Mouse (Mus musculus) thymus, adult 2 months (tissue): ENCODE results near the gene Fam160a2. TPM values are rescaled to one million over a fixed set of nuclear protein-coding genes. Genes with fewer than 3 reads are reported as not detected.

Source experiments
- DNase-seq: peaks from one replicate; pipeline ENCODE4 v3.0.0; 2021
- H3K27ac ChIP-seq: fragments of 200-500 bp; 2 replicates; pipeline ENCODE4 v1.5.1; 2012; ENCODE audit warnings: low read length, control low read depth; ENCODE audit not compliant: control insufficient read depth, insufficient read depth
- H3K27me3 ChIP-seq: fragments of 200-500 bp; 2 replicates; pipeline ENCODE4 v1.6.1; 2012; ENCODE audit warnings: mild to moderate bottlenecking, low read length, moderate library complexity, mixed read lengths; ENCODE audit not compliant: control insufficient read depth, insufficient read depth
- H3K36me3 ChIP-seq: fragments of 200-500 bp; 2 replicates; pipeline ENCODE4 v1.6.1; 2012; ENCODE audit warnings: mild to moderate bottlenecking, low read length, moderate library complexity; ENCODE audit not compliant: control insufficient read depth, insufficient read depth
- H3K4me1 ChIP-seq: fragments of 200-500 bp; replicated peaks from 2 replicates; pipeline ENCODE4 v1.6.1; 2012; ENCODE audit warnings: low read length; ENCODE audit not compliant: control insufficient read depth, insufficient read depth
- H3K4me3 ChIP-seq: fragments of 200-500 bp; 2 replicates; pipeline ENCODE4 v1.5.1; 2012; ENCODE audit warnings: mild to moderate bottlenecking, low read length, control low read depth, moderate library complexity; ENCODE audit not compliant: control insufficient read depth, insufficient read depth
- CTCF ChIP-seq: fragments of 200-500 bp; IDR thresholded peaks from 2 replicates; pipeline ENCODE4 v1.5.1; 2012; ENCODE audit warnings: mild to moderate bottlenecking, control low read depth, low read length, moderate library complexity, borderline replicate concordance; ENCODE audit not compliant: control insufficient read depth, poor library complexity, insufficient read depth; ENCODE audit errors: extremely low read depth
- POLR2A ChIP-seq: fragments of 200-500 bp; IDR thresholded peaks from 2 replicates; pipeline ENCODE4 v1.6.1; 2012; ENCODE audit warnings: mild to moderate bottlenecking, low read length, control low read depth, moderate library complexity; ENCODE audit not compliant: control insufficient read depth, poor library complexity, insufficient read depth; ENCODE audit errors: extremely low read depth
- WGBS: fragments of 180-500 bp; shearing (Covaris S2); methylation state at CpG from one replicate; pipeline ENCODE4 v1.1.7; 2018; 5-methylcytosine and 5-hydroxymethylcytosine counted together
- polyA plus RNA-seq: library from polyadenylated mRNA; depleted of rRNA; stranded (reverse); fragments of >200 nt; gene quantifications from 2 replicates; pipeline ENCODE4 v1.2.3, GENCODE M21; 2012; rRNA removed

Fam160a2 gene
- polyA plus RNA-seq, 1 experiment = 52.6 TPM

DNA sequence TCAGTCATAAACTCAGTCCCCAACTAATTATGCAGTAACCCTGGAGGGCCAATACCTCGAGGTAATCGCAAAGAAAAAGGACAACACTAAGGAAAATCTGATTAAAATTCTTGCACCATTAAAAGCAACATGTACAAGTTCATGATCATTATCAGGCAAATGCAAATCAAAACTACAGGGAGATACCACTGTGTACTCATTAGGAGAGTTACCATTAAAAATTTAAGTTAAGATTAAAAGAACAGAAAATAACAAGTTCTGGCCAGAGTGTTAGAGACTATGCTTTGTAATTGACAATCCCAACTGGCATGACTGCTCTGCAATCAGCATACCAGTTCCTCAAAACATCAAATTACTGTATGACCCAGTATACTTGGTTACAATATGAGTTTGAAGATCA lies 57.1 kb downstream of the Fam160a2 start:
- WGBS = 84% methylated on average over 2 of the region's 2 CpGs
- H3K4me3 ChIP-seq = no peak overlapping the region
- H3K4me1 ChIP-seq = no peaks in the 10 kb centered on the region
- no peak for DNase-seq
- no peaks in the 10 kb centered on the region for H3K36me3 ChIP-seq
- TF ChIP-seq POLR2A (no peak), CTCF (no peak)
- H3K27ac ChIP-seq = no peak overlapping the region
- H3K27me3 ChIP-seq = no peaks in the 10 kb centered on the region

DNA sequence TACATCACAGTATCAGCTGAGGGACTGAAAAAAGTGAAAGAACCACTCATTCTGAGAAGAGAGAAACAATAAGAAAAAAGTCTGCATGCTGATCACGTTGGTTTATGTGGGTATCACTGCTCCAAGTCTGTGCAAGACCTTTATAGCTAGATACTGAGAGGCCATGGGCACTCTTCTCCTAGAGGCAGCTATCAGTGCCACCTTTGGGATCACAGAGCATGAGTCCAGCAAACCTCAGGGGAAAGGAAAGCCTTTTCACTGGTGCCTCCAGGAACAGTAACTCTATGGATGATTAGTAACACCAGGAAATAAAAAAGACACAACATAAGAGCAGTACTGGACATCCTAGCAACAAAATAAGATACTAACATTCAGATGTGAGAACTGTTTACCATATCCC lies 57.7 kb downstream of the Fam160a2 start, which contains the start of gene Olfr691:
TSS of gene Olfr691 (minus strand) at position 101 of the 400 bp plus-strand sequence.
- H3K4me1 ChIP-seq = no peaks in the 10 kb centered on the region
- H3K4me3 ChIP-seq = no peak within 1 kb of the TSS
- H3K36me3 ChIP-seq = no peaks in the 10 kb centered on the region
- no peak within 1 kb of the TSS for H3K27ac ChIP-seq
- 44% methylated on average over 1 of the region's 1 CpGs for WGBS
- no peaks in the 10 kb centered on the region for H3K27me3 ChIP-seq
- no peak for DNase-seq
- no peak for TF ChIP-seq POLR2A
- no peak for TF ChIP-seq CTCF

DNA sequence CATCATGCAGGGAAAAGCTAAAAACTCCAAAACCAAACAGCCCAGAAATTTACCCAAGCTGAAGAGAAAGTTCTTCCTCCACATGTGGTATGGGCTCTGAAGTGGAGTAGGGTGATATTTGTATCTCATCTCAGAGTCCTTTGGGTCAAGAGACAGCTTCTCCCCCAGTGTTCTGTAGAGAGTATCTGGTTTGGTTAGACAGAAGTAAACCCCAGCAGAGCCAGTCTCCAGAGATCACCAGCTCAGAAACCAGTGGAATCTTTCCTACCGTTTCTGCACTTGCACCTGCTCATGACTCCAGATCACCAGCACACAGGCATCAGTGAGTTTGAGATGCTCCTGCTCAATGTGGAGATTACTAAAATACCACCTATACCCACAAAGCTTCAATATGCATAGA lies 65.8 kb downstream of the Fam160a2 start, which contains the start of gene Olfr690:
TSS of gene Olfr690 (minus strand) at position 101 of the 400 bp plus-strand sequence.
- no peak for DNase-seq
- TF ChIP-seq POLR2A = no peak
- no peak for TF ChIP-seq CTCF
- no peak within 1 kb of the TSS for H3K27ac ChIP-seq
- no peaks in the 10 kb centered on the region for H3K36me3 ChIP-seq
- no peaks in the 10 kb centered on the region for H3K27me3 ChIP-seq
- H3K4me3 ChIP-seq = no peak within 1 kb of the TSS
- 81% methylated on average over 1 of the region's 1 CpGs for WGBS
- no peaks in the 10 kb centered on the region for H3K4me1 ChIP-seq

DNA sequence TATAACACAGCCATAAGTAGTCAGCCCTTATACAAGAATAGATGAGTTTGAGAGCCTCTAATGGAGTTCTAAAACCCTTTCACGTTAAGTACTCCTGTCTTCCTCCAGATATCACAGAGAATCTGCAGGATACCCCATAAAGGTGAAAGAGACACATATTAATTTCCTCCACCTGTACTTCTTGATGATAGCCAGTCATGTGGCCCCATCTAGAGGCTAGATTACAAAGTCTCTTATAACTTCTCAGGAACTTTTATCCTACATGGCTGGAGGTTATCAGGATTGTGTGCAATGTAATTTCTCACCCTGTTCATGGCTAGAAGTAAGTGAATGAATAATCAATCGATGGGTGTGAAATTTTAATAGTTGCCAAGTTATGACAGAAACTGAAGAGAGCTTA lies 74.6 kb downstream of the Fam160a2 start:
- 79% methylated on average over 2 of the region's 2 CpGs for WGBS
- H3K36me3 ChIP-seq = no peaks in the 10 kb centered on the region
- no peaks in the 10 kb centered on the region for H3K27me3 ChIP-seq
- DNase-seq = no peak
- no peak overlapping the region for H3K27ac ChIP-seq
- no peak overlapping the region for H3K4me3 ChIP-seq
- TF ChIP-seq CTCF = no peak
- TF ChIP-seq POLR2A = no peak
- no peaks in the 10 kb centered on the region for H3K4me1 ChIP-seq

Other genes with a start within 250 kb of the Fam160a2 start
- gene Olfr684, start 236.4 kb downstream of the Fam160a2 start, polyA plus RNA-seq = not detected in 2 replicates
- gene Olfr685, start 214.0 kb downstream of the Fam160a2 start, polyA plus RNA-seq = not detected in 2 replicates
- not detected in 2 replicates for gene Olfr686, start 192.6 kb downstream of the Fam160a2 start, polyA plus RNA-seq
- gene Olfr688, start 112.0 kb downstream of the Fam160a2 start, polyA plus RNA-seq = not detected in 2 replicates
- not detected in 2 replicates for gene Olfr689, start 88.9 kb downstream of the Fam160a2 start, polyA plus RNA-seq
- not detected in 2 replicates for gene Olfr690, start 66.0 kb downstream of the Fam160a2 start, polyA plus RNA-seq
- gene Olfr691, start 57.8 kb downstream of the Fam160a2 start, polyA plus RNA-seq = not detected in 2 replicates
- not detected in 2 replicates for gene Olfr692, start 31.8 kb downstream of the Fam160a2 start, polyA plus RNA-seq
- gene Gm5901, start 25.0 kb downstream of the Fam160a2 start, polyA plus RNA-seq = 0.08 TPM in 1 of 2 replicates, not detected in the other
- gene Cnga4, start 4.5 kb upstream of the Fam160a2 start, polyA plus RNA-seq = 0.19 TPM in 1 of 2 replicates, not detected in the other
- 0.24 and 0.28 TPM in 2 replicates for gene Cckbr, start 25.7 kb upstream of the Fam160a2 start, polyA plus RNA-seq
- gene Cavin3, start 82.2 kb upstream of the Fam160a2 start, polyA plus RNA-seq = 12.7 and 14.5 TPM in 2 replicates
- gene Smpd1, start 154.3 kb upstream of the Fam160a2 start, polyA plus RNA-seq = 43.3 and 47.7 TPM in 2 replicates
- gene Apbb1, start 181.6 kb upstream of the Fam160a2 start, polyA plus RNA-seq = 17.7 and 34.8 TPM in 2 replicates
- 0.97 and 8.6 TPM in 2 replicates for gene Hpx, start 200.1 kb upstream of the Fam160a2 start, polyA plus RNA-seq
- 22.0 and 24.1 TPM in 2 replicates for gene Trim3, start 233.5 kb upstream of the Fam160a2 start, polyA plus RNA-seq
- gene Timm10b, start 240.0 kb upstream of the Fam160a2 start, polyA plus RNA-seq = 151 and 194 TPM in 2 replicates
- gene Arfip2, start 240.4 kb upstream of the Fam160a2 start, polyA plus RNA-seq = 53.6 and 56.8 TPM in 2 replicates
- 414 and 445 TPM in 2 replicates for gene Gm45799, start 240.5 kb upstream of the Fam160a2 start, polyA plus RNA-seq